ENCODE assay signal across 9 mouse cellular contexts in the genomic region with DNA sequence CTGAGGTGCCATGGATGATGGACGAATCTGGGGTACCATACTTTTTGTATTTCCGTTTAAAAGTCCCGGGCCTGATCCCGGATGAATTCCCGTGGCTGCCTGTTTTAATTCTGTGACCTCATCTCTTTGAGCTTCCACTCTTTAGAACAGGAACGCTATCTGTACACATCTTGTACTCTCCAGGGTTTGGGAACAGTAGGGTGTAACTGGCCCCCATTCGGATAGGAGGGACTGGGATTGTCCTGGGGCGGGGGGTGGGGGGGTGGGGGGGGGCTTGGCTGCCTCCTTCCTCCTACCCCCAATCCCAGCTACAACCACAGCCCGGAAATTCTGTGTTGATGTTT. TPM values are rescaled to one million over a fixed set of nuclear protein-coding genes. Genes with fewer than 3 reads are reported as not detected.
DNase-seq lines count a peak whose midpoint lies in the region; ATAC-seq and TF ChIP-seq lines count a peak whose summit lies in the region.
"Had no signal": no experiment of that assay in that cellular context is flagged by ENCODE, and none has a peak within 500 bp of the region (broad histone marks: within the 10 kb centered on the region; RNA-seq: fewer than 3 reads in every experiment).

No protein-coding gene starts in this region.

- H3K36me3 ChIP-seq in kidney, embryonic 14.5 days (ENCODE audit: control insufficient read depth, insufficient read depth, low read length), result no peaks in the 10 kb centered on the region
- no peaks in the 10 kb centered on the region for H3K36me3 ChIP-seq in embryonic facial prominence, embryonic 11.5 days (replicated peaks; ENCODE audit: control insufficient read depth, insufficient read depth, low read depth, low read length)
- H3K36me3 ChIP-seq in hindbrain, postnatal 0 days (ENCODE audit: insufficient read depth, low read length), result no peaks in the 10 kb centered on the region
- H3K36me3 ChIP-seq in midbrain, embryonic 13.5 days, result no peaks in the 10 kb centered on the region
- H3K36me3 ChIP-seq: G1E had no signal

- WGBS in kidney, embryonic 14.5 days, result 34% methylated on average over 9 of the region's 9 CpGs
- 36% methylated on average over 9 of the region's 9 CpGs for WGBS in embryonic facial prominence, embryonic 11.5 days
- 20% methylated on average over 9 of the region's 9 CpGs for WGBS in hindbrain, postnatal 0 days
- 34% methylated on average over 9 of the region's 9 CpGs for WGBS in midbrain, embryonic 13.5 days

- H3K9me3 ChIP-seq in kidney, embryonic 14.5 days (ENCODE audit: control insufficient read depth, low read length), result no peaks in the 10 kb centered on the region
- no peaks in the 10 kb centered on the region for H3K9me3 ChIP-seq in embryonic facial prominence, embryonic 11.5 days (replicated peaks; ENCODE audit: control insufficient read depth, low read length)
- no peaks in the 10 kb centered on the region for H3K9me3 ChIP-seq in hindbrain, postnatal 0 days (ENCODE audit: low read length)
- H3K9me3 ChIP-seq in midbrain, embryonic 13.5 days, result no peaks in the 10 kb centered on the region

- no peaks in the 10 kb centered on the region for H3K27me3 ChIP-seq in kidney, embryonic 14.5 days (ENCODE audit: control insufficient read depth, insufficient read depth, low read length)
- H3K27me3 ChIP-seq in embryonic facial prominence, embryonic 11.5 days (ENCODE audit: control insufficient read depth, insufficient read depth, low read length), result no peaks in the 10 kb centered on the region; the same call in 1 of the 2 replicates
- H3K27me3 ChIP-seq in hindbrain, postnatal 0 days (ENCODE audit: insufficient read depth, low read length), result no peaks in the 10 kb centered on the region
- peaks cover 29% of the 10 kb centered on the region for H3K27me3 ChIP-seq in midbrain, embryonic 13.5 days

- DNase-seq in kidney, adult 9 months, result no peak
- DNase-seq in embryonic facial prominence, embryonic 11.5 days (ENCODE audit: low spot score), result no peak
- no peak for DNase-seq in hindbrain, postnatal 0 days (ENCODE audit: low spot score)
- no peak for DNase-seq in adrenal gland, postnatal 4 days (ENCODE audit: low spot score in 2 of 2)
- no peak for DNase-seq in cerebellum, adult 11 months
- no peak for DNase-seq in right cerebral cortex, adult 2 months (ENCODE audit: low spot score in 2 of 2)

- no peak overlapping the region for H3K27ac ChIP-seq in kidney, embryonic 14.5 days (ENCODE audit: low read depth, low read length)
- no peak overlapping the region for H3K27ac ChIP-seq in embryonic facial prominence, embryonic 11.5 days (replicated peaks; ENCODE audit: low read depth, low read length)
- H3K27ac ChIP-seq in hindbrain, postnatal 0 days, result no peak overlapping the region
- H3K27ac ChIP-seq in midbrain, embryonic 13.5 days, result no peak overlapping the region

- peak overlapping the region; percentile 92 for H3K4me2 ChIP-seq in kidney, embryonic 14.5 days (replicated peaks; ENCODE audit: low read depth, low read length)
- peak overlapping the region; percentile 97 for H3K4me2 ChIP-seq in embryonic facial prominence, embryonic 11.5 days (ENCODE audit: low read depth, low read length)
- peak overlapping the region; percentile 78 for H3K4me2 ChIP-seq in hindbrain, postnatal 0 days (ENCODE audit: low read depth, low read length)
- H3K4me2 ChIP-seq in midbrain, embryonic 13.5 days (replicated peaks), result peak overlapping the region; percentile 98

- H3K4me1 ChIP-seq in kidney, embryonic 14.5 days (ENCODE audit: control insufficient read depth, insufficient read depth, low read length), result peaks cover 30% of the 10 kb centered on the region
- no peaks in the 10 kb centered on the region for H3K4me1 ChIP-seq in embryonic facial prominence, embryonic 11.5 days (ENCODE audit: control insufficient read depth, insufficient read depth, low read length)
- peaks cover 26% of the 10 kb centered on the region; the same call in 1 of the 2 replicates for H3K4me1 ChIP-seq in hindbrain, postnatal 0 days (ENCODE audit: insufficient read depth, low read length)
- peaks cover 17% of the 10 kb centered on the region for H3K4me1 ChIP-seq in midbrain, embryonic 13.5 days (replicated peaks)

- no peak for ATAC-seq in kidney, embryonic 14.5 days (ENCODE audit: low FRiP score, low TSS enrichment)
- no peak for ATAC-seq in embryonic facial prominence, embryonic 11.5 days (replicated peaks; ENCODE audit: insufficient number of reproducible peaks, low FRiP score, low TSS enrichment, low read depth)
- ATAC-seq in hindbrain, postnatal 0 days, result no peak
- ATAC-seq in midbrain, embryonic 13.5 days, result no peak

- TF ChIP-seq CTCF in hindbrain, postnatal 0 days (IDR thresholded peaks at IDR 0.05; ENCODE audit: low read depth), result no peak

- peak overlapping the region; percentile 63 for H3K4me3 ChIP-seq in kidney, embryonic 14.5 days (ENCODE audit: low read length)
- no peak overlapping the region for H3K4me3 ChIP-seq in embryonic facial prominence, embryonic 11.5 days (ENCODE audit: low read depth, low read length)
- H3K4me3 ChIP-seq in hindbrain, postnatal 0 days (ENCODE audit: low read length), result peak overlapping the region; percentile 47
- 0 out of 2 replicates have a peak overlapping the region, but pooled peaks have one; percentile 53 for H3K4me3 ChIP-seq in midbrain, embryonic 13.5 days (replicated peaks)

- H3K9ac ChIP-seq in kidney, embryonic 14.5 days (ENCODE audit: low read depth, low read length), result 0 out of 2 replicates have a peak overlapping the region, but pooled peaks have one; percentile 8
- no peak overlapping the region for H3K9ac ChIP-seq in embryonic facial prominence, embryonic 11.5 days (replicated peaks; ENCODE audit: low read length)
- H3K9ac ChIP-seq in hindbrain, postnatal 0 days (replicated peaks; ENCODE audit: low read length), result no peak overlapping the region
- no peak overlapping the region for H3K9ac ChIP-seq in midbrain, embryonic 13.5 days (replicated peaks)

RNA-seq across cellular contexts. Expression of a gene that starts 1.4 kb away (rescaled TPM):
- polyA plus RNA-seq in kidney, embryonic 14.5 days (2014; fragmentation: Nextera tagmentation; extraction: Ambion mirVana), result 6.7 and 9.2 TPM in 2 replicates
- 3.5 and 6.2 TPM in 2 replicates for polyA plus RNA-seq in embryonic facial prominence, embryonic 11.5 days (2014; fragmentation: Nextera tagmentation; extraction: Ambion mirVana)
- 2.0 and 3.2 TPM in 2 replicates for total RNA-seq in hindbrain, postnatal 0 days (2014; rRNA removed)
- polyA plus RNA-seq in hindbrain, postnatal 0 days (2015; fragmentation: Nextera tagmentation; extraction: Ambion mirVana), result 1.7 and 1.8 TPM in 2 replicates
- polyA plus RNA-seq in midbrain, embryonic 13.5 days (2015; fragmentation: Nextera tagmentation; extraction: Ambion mirVana), result 3.4 and 3.7 TPM in 2 replicates
- 10 to 100 TPM; 16.7 to 19.8 TPM for total RNA-seq in adrenal gland, postnatal 4 days (2021)
